Mouse (Mus musculus): ENCODE data around the gene Ntm. TPM values are rescaled to one million over a fixed set of nuclear protein-coding genes. Genes with fewer than 3 reads are reported as not detected.

Ntm gene
- polyA plus RNA-seq, 1 experiment from 2014 or later: 27.3 TPM

DNA sequence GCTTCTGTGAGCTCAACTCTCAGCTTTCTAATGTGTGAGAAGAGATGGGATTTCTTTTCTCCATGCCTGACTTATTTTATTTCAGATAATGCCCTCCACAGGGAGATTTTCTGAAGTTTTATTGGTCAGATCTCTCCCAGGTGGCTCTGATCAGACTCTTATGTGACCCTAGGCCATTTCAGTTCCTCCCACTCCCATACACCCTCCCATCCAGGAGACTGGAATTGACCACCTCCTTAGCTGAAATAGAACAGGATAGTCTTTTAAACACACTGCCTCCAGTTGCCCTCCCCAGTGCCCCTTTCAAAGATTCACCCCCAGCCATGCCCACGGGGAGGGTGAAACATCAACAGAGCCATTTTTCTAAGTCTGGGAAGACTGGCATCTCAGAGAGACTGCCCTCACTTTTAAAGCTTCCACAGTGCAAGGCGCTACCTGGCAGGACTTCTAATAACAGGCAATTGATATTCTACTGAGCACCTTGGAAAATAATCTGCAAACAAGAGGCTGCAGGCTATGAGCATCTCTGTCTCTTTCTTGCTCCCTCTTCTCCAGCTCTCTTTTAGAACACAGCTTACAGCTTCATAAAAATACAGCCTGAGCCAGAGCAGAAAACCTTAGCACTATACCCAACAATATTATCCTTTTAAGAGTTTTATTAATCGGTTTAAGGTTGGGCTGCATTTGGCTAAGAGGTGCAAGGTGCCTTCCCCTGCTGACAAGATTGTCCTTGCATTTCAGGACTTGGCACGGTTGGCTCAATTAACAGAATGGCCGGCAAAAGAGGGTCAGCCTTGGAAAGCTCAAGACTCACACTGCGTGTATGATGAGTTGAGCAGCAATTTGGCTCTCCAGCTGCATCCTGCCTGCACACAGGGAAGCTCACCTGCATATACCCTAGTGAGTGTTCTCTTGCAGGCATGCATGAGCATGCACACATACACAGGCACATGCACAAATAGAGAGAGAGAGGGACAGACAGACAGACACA lies 196.7 kb downstream of the Ntm start:
- Histone ChIP-seq H3K27ac (no peak overlapping the region), H3K4me3 (no peak overlapping the region), H3K27me3 (no peaks in the 10 kb centered on the region), H3K9me3 (no peaks in the 10 kb centered on the region), H3K9ac (no peak overlapping the region), H3K4me2 (no peak overlapping the region), H3K36me3 (no peaks in the 10 kb centered on the region), H3K4me1 (no peaks in the 10 kb centered on the region)
- no peak for ATAC-seq (ENCODE audit: insufficient number of reproducible peaks, low FRiP score, low TSS enrichment, low read depth)
- WGBS: 66% methylated on average over 6 of the region's 6 CpGs

DNA sequence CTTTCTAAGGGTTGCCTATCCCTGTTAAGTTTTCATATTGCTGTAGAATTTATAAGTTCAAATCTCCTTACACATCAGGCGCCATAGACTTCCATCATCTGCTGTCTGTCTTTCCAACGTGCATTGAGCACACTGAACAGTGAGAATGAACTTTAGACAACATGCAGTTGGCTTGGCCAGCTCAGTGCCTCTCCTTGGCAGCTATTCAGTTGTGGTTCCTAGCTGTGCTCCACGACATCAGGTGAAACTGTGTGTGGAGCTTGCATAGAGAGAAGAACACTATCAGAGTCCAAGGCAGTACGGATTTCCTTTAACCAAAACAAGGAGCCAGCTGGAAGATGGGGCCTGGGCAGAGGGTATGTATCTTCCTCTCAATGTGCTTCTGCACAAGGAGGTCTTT lies 199.6 kb downstream of the Ntm start:
- Histone ChIP-seq H3K27ac (no peak overlapping the region), H3K27me3 (0 out of 2 replicates have a peak, but pooled peaks cover 5% of the 10 kb centered on the region), H3K9me3 (no peaks in the 10 kb centered on the region), H3K9ac (no peak overlapping the region), H3K4me1 (no peaks in the 10 kb centered on the region), H3K4me2 (no peak overlapping the region), H3K36me3 (no peaks in the 10 kb centered on the region), H3K4me3 (no peak overlapping the region)
- ATAC-seq (ENCODE audit: insufficient number of reproducible peaks, low FRiP score, low TSS enrichment, low read depth): no peak
- WGBS: 82% methylated on average over 4 of the region's 4 CpGs

GRCm38 (mm10) chr9:29761952-29762586 lies 200.9 kb downstream of the Ntm start:
- Histone ChIP-seq H3K4me2 (no peak overlapping the region), H3K9ac (no peak overlapping the region), H3K4me1 (no peaks in the 10 kb centered on the region), H3K9me3 (no peaks in the 10 kb centered on the region), H3K36me3 (no peaks in the 10 kb centered on the region), H3K4me3 (no peak overlapping the region), H3K27me3 (0 out of 2 replicates have a peak, but pooled peaks cover 5% of the 10 kb centered on the region), H3K27ac (no peak overlapping the region)
- 61% methylated on average over 8 of the region's 8 CpGs for WGBS
- ATAC-seq (ENCODE audit: insufficient number of reproducible peaks, low FRiP score, low TSS enrichment, low read depth): no peak

- Histone ChIP-seq H3K27ac (no peak overlapping the region), H3K4me1 (no peaks in the 10 kb centered on the region), H3K4me2 (no peak overlapping the region), H3K9ac (no peak overlapping the region), H3K4me3 (no peak overlapping the region), H3K27me3 (0 out of 2 replicates have a peak, but pooled peaks cover 5% of the 10 kb centered on the region), H3K36me3 (no peaks in the 10 kb centered on the region), H3K9me3 (no peaks in the 10 kb centered on the region)
- ATAC-seq (ENCODE audit: insufficient number of reproducible peaks, low FRiP score, low TSS enrichment, low read depth): no peak
- 84% methylated on average over 5 of the region's 5 CpGs for WGBS
Measured at GRCm38 (mm10) chr9:29761511-29761910, 201.4 kb downstream of the Ntm start.

DNA sequence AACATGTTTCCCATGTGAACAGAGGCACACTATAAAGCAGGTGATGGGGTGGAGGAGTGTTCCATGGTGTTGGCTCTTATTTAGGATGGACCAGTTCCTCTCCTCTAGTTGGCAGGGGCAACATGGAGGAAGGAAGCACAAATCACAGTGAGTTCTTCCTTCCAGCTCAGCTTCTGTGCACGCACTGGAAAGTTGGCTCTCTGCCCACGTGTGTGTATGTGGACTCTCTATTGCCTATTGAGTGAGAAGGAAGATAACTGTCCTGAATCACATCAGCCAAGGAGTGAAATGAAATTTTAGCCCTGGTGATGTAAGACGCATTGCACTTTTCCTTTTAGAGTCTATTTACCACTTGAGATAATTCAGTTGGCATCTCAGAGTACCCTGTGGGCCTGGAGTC lies 203.0 kb downstream of the Ntm start:
- H3K4me1 ChIP-seq: no peaks in the 10 kb centered on the region
- H3K36me3 ChIP-seq: no peaks in the 10 kb centered on the region
- no peak overlapping the region for H3K4me2 ChIP-seq
- no peak for ATAC-seq (ENCODE audit: insufficient number of reproducible peaks, low FRiP score, low TSS enrichment, low read depth)
- H3K27ac ChIP-seq: no peak overlapping the region
- WGBS: 71% methylated on average over 3 of the region's 3 CpGs
- no peak overlapping the region for H3K4me3 ChIP-seq
- H3K9me3 ChIP-seq: no peaks in the 10 kb centered on the region
- 0 out of 2 replicates have a peak, but pooled peaks cover 5% of the 10 kb centered on the region for H3K27me3 ChIP-seq
- no peak overlapping the region for H3K9ac ChIP-seq

DNA sequence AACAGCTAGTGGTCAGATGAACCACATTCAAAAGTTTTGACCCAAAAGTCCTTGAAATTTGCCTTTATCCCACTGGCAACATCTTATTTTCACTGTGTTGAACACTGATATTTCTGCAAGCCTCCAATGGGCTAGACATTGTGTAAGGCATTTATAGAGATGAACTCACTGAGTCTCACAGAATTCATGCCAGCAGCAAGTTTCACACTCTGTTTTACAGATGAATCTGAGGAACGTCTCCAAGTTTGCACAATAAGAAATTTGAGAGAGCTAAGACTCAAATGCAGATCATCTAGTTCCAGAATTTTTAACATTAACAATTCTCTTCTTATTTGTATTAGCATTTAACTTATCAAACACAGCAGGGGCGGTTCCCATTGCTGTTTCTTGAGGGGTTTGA lies 203.9 kb downstream of the Ntm start:
- no peak for ATAC-seq (ENCODE audit: insufficient number of reproducible peaks, low FRiP score, low TSS enrichment, low read depth)
- no peaks in the 10 kb centered on the region for H3K4me1 ChIP-seq

GRCm38 (mm10) chr9:29754374-29754773 lies 208.6 kb downstream of the Ntm start:
- no peak for ATAC-seq (ENCODE audit: insufficient number of reproducible peaks, low FRiP score, low TSS enrichment, low read depth)
- Histone ChIP-seq H3K4me2 (no peak overlapping the region), H3K27me3 (no peaks in the 10 kb centered on the region), H3K9me3 (no peaks in the 10 kb centered on the region), H3K9ac (no peak overlapping the region), H3K36me3 (no peaks in the 10 kb centered on the region), H3K4me1 (peaks cover 11% of the 10 kb centered on the region), H3K4me3 (no peak overlapping the region), H3K27ac (no peak overlapping the region)

More for the DNA sequence above, 203.9 kb downstream of the Ntm start:
- no peak overlapping the region for H3K4me2 ChIP-seq
- 0 out of 2 replicates have a peak, but pooled peaks cover 5% of the 10 kb centered on the region for H3K27me3 ChIP-seq
- no peak overlapping the region for H3K27ac ChIP-seq
- no peak overlapping the region for H3K9ac ChIP-seq
- H3K9me3 ChIP-seq: no peaks in the 10 kb centered on the region
- H3K4me3 ChIP-seq: no peak overlapping the region
- WGBS: 75% methylated on average over 2 of the region's 2 CpGs
- no peaks in the 10 kb centered on the region for H3K36me3 ChIP-seq

DNA sequence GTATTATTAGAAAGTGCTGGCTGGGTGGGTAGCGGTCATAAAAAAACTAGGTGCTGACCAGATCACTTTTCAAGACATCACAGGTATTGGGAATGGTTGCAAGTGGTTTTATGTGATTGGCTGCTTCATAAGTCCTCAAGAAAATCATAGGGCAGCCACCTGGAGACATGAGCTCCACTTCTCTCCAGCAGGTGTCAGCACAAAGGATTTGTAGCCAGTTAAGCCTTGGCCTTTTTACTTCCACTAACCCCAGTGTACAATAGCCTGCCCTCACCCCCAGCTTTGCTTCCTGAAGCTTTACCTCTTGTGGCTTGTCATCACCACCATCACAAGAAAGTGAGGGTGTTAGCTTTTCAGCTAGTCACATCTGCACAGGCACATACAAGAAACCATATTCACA lies 211.5 kb downstream of the Ntm start:
- Histone ChIP-seq H3K4me3 (no peak overlapping the region), H3K4me1 (peaks cover 11% of the 10 kb centered on the region), H3K9me3 (no peaks in the 10 kb centered on the region), H3K36me3 (no peaks in the 10 kb centered on the region), H3K27ac (no peak overlapping the region), H3K27me3 (no peaks in the 10 kb centered on the region), H3K4me2 (no peak overlapping the region), H3K9ac (no peak overlapping the region)
- whole genome bisulfite sequencing: 38% methylated on average over 1 of the region's 1 CpGs
- no peak for ATAC-seq (ENCODE audit: insufficient number of reproducible peaks, low FRiP score, low TSS enrichment, low read depth)

GRCm38 (mm10) chr9:29750371-29751014 lies 212.4 kb downstream of the Ntm start:
- H3K9ac ChIP-seq: no peak overlapping the region
- no peak for ATAC-seq (ENCODE audit: insufficient number of reproducible peaks, low FRiP score, low TSS enrichment, low read depth)
- WGBS: 17% methylated on average over 15 of the region's 15 CpGs

GRCm38 (mm10) chr9:29748070-29748469 lies 214.9 kb downstream of the Ntm start:
- H3K4me1 ChIP-seq: peaks cover 11% of the 10 kb centered on the region
- H3K4me2 ChIP-seq: no peak overlapping the region
- H3K9ac ChIP-seq: no peak overlapping the region
- no peak overlapping the region for H3K27ac ChIP-seq
- no peaks in the 10 kb centered on the region for H3K36me3 ChIP-seq
- WGBS: 68% methylated on average over 4 of the region's 4 CpGs
- ATAC-seq (ENCODE audit: insufficient number of reproducible peaks, low FRiP score, low TSS enrichment, low read depth): no peak
- H3K4me3 ChIP-seq: no peak overlapping the region
- H3K27me3 ChIP-seq: no peaks in the 10 kb centered on the region
- no peaks in the 10 kb centered on the region for H3K9me3 ChIP-seq

More at GRCm38 (mm10) chr9:29750371-29751014, 212.4 kb downstream of the Ntm start:
- peak overlapping the region; percentile 19 for H3K4me3 ChIP-seq
- no peak overlapping the region for H3K27ac ChIP-seq
- H3K27me3 ChIP-seq: no peaks in the 10 kb centered on the region
- no peaks in the 10 kb centered on the region for H3K36me3 ChIP-seq
- H3K9me3 ChIP-seq: no peaks in the 10 kb centered on the region
- H3K4me1 ChIP-seq: peaks cover 11% of the 10 kb centered on the region
- peak overlapping the region; percentile 45 for H3K4me2 ChIP-seq

- Histone ChIP-seq H3K27ac (no peak overlapping the region), H3K27me3 (no peaks in the 10 kb centered on the region), H3K4me3 (no peak overlapping the region), H3K9ac (no peak overlapping the region), H3K4me2 (no peak overlapping the region), H3K9me3 (no peaks in the 10 kb centered on the region), H3K4me1 (no peaks in the 10 kb centered on the region), H3K36me3 (no peaks in the 10 kb centered on the region)
- no peak for ATAC-seq (ENCODE audit: insufficient number of reproducible peaks, low FRiP score, low TSS enrichment, low read depth)
- 71% methylated on average over 9 of the region's 9 CpGs for WGBS
Measured at GRCm38 (mm10) chr9:29738835-29739526, 224.0 kb downstream of the Ntm start.
